Mouse (Mus musculus): ENCODE results near the gene Hdac5.

Hdac5 gene

DNA sequence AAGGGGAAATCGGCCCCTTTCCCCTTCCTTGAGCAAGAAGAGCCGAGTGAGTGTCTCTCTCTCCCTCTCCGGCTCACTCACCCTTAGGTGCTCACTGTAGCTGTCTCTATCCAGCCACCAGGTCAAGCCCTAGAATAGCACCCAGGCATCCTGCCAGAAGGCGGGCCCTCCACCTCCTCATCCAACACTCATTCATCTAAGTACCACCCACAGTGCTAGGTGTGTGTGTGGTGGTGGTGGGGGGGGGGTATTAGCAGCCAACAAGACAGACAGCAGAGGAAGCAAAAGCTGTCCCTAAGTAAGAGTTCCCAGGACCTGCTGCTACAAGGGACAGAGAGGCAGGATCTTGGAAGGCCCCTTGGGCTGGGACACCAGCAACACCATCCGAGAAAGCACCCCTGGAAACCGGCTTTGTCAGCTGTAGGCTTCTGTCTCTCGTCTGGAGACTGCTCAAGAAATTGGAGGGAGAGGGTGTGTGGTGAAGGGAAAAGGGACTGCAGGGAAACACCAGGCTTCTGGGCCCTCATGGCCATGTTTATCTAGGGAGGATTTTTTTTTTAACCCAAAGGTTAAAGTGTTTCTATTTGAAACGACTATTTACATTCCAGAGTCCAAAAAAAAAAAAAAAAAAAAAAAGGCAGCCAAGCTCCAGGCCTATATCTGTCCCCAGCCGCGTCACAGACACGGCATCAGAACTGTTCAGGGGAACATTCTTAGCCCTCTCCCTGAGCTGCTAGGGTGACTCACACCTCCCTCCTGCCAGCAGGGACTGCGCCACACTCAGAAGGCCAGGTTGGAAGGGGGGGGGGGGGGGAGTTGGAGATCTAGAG lies 13.7 kb downstream of the Hdac5 start:
- in situ Hi-C loops (cut with MboI; ENCODE audit: low sequenced_read_pairs): no loop called here

GRCm38 (mm10) chr11:102215511-102215910 lies 14.5 kb downstream of the Hdac5 start:
- in situ Hi-C loops (cut with MboI; ENCODE audit: low sequenced_read_pairs): no loop called here

- in situ Hi-C loops (cut with MboI; ENCODE audit: low sequenced_read_pairs): no loop called here
Measured at GRCm38 (mm10) chr11:102214430-102215156, 15.4 kb downstream of the Hdac5 start.

- in situ Hi-C loops (cut with MboI; ENCODE audit: low sequenced_read_pairs): no loop called here
Measured at GRCm38 (mm10) chr11:102211936-102212341, 18.0 kb downstream of the Hdac5 start.

DNA sequence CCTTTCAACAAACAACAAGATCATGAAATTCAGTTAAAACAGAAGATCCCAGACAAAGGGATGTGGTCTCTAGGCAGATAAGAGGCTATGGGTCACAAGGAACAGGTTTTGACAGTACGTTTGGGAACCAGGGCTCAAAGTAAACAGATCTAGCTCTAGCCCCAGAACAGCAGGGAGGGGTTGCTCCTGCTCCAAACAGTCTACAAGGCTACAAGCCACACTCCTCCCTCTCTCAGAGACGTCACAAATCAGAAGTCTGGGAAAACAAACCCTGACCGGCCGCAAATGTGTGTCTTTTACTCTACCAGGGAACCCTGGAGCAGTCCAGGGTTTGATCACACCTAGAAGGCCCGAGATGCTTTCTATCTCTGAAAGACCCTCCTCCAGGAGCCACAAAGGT lies 19.0 kb downstream of the Hdac5 start:
- in situ Hi-C loops (cut with MboI; ENCODE audit: low sequenced_read_pairs): no loop called here

DNA sequence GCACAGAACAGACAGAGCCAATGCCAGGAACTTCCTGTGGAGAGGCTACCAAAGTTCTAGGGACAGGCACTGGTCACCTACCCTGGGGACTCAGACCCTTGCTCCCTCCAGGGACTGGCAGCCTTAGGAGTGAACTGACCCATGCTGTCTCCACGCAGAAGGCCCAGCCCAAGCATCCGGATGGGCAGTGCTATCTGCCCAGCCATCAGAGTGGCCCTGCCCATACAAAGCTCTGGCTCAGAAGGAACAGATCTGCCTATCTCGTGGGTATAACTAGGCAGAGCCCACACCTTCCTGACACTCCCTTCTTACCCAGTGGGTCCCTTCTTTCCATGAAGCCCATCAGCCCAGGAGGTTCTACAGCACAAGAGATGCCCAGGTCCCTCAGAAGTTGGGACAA lies 19.8 kb downstream of the Hdac5 start:
- in situ Hi-C loops (cut with MboI; ENCODE audit: low sequenced_read_pairs): no loop called here

DNA sequence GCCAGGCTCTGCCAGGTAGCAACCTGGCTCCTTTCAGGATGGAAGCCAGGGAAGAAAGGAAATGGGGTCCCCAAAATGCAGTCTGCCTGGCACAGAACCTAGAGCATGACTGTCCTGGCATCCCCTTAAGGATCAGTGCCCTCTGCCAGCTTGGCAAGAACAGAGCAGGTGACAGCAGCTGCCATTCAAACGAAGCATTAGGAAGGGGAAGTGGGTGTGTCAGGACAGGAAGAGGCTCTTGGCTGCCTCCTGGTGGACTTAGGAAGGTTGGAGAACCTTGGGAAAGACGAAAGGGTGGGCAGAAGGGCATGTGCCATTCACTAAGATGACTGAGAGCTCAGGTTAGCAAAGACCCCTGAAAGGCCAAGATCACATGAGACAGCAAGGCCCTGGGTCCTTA lies 20.2 kb downstream of the Hdac5 start:
- in situ Hi-C loops (cut with MboI; ENCODE audit: low sequenced_read_pairs): no loop called here

- in situ Hi-C loops (cut with MboI; ENCODE audit: low sequenced_read_pairs): no loop called here
Measured at GRCm38 (mm10) chr11:102208846-102209245, 21.1 kb downstream of the Hdac5 start.

GRCm38 (mm10) chr11:102207825-102208777 lies 21.9 kb downstream of the Hdac5 start:
- in situ Hi-C loops (cut with MboI; ENCODE audit: low sequenced_read_pairs): no loop called here

DNA sequence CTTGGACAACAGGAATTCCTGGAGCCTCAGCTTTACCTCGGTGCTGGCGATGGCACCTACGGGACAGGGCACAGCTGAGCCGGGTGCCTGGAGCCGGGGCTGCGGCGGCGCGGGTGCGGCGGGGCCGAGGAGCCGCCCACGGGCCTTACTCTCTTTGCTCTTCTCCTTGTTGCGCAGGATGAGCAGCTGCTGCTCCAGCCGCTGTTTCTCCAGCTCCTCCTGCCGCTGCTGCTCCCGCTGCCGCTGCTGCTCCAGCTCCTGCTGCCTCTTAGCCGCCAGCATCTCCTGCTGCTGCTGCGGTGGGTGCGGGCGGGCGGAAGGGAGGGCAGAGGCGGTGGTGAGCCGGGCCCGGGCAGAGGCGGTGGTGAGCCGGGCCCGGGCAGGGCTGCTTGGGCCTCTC lies 23.5 kb downstream of the Hdac5 start:
- in situ Hi-C loops (cut with MboI; ENCODE audit: low sequenced_read_pairs): no loop called here

- in situ Hi-C loops (cut with MboI; ENCODE audit: low sequenced_read_pairs): no loop called here
Measured at GRCm38 (mm10) chr11:102201408-102201821, 28.6 kb downstream of the Hdac5 start.

DNA sequence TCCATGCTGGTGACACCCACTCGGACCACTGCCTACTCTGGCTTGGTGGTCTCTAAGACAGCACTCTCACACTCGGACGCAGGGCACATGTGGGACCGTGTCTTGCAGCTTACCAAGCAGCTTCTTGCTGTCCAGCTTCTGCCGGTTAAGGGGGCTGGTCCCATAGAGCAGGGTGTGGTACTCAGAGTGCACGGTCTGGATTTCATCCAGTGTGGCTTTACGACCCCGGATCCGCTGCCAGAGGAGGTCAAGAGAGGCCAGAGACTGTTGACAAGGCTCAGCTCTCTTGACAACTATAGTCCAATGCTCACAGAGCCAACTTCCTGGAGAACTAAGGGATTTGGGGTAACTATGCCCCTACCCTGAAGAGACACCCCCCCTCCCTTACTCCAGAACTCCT lies 30.1 kb downstream of the Hdac5 start:
- in situ Hi-C loops (cut with MboI; ENCODE audit: low sequenced_read_pairs): no loop called here

DNA sequence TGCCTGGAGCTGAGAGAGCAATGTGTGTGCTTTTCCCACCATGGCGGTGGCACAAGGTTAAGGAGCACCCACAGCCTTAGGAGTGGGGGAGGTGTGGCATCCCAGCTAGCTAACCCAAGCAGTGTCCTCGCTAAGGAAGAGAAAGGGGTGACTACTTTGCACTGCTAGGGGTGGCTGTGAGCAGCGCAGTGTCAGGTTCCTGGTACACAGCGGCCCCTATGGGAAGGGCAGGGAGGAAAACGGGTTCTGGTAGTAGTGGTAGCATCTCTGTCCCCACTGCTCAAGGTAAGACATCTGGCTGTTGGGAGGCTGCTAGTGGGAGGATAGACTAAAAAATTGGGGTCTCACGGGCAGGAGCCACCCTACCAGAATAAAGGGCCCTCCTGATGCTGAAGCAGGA lies 31.7 kb downstream of the Hdac5 start:
- in situ Hi-C loops (cut with MboI; ENCODE audit: low sequenced_read_pairs): no loop called here

DNA sequence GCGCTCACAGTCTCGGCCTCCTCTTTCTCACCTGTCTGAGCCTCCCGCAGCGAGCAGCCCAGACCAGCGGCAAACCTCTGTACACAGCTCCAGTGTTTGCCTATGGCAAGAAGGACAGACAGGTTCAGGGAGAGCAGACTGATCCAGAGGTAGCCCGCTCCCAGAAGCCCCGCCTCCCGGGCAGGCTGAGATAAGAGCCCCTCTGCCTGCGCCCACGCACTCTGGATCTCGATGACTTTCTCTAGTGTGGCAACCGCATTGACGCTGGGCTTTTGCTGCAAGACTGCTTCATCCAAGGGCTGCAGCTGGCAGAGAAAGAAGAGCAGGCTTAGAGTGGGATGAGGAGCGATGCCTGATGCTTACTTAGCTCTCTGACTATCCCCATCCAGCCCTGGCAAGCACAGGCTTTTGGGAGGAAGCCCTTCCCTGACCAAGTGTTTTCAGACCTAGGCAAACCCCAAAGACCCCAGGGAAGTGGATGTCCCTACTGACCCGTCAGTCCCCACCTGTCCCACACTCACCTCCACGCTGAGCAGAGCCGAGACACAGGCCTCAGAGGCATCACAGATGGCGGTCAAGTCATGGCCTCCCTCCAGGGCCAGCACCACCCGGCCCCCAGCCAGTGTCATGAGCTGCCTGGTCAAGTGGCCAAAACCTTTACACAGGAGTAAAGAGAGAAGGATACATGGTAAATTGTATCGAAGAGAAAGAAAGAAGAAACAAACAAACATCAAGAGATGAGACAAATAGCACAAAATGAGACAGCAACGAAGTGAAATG lies 33.8 kb downstream of the Hdac5 start:
- in situ Hi-C loops (cut with MboI; ENCODE audit: low sequenced_read_pairs): no loop called here

DNA sequence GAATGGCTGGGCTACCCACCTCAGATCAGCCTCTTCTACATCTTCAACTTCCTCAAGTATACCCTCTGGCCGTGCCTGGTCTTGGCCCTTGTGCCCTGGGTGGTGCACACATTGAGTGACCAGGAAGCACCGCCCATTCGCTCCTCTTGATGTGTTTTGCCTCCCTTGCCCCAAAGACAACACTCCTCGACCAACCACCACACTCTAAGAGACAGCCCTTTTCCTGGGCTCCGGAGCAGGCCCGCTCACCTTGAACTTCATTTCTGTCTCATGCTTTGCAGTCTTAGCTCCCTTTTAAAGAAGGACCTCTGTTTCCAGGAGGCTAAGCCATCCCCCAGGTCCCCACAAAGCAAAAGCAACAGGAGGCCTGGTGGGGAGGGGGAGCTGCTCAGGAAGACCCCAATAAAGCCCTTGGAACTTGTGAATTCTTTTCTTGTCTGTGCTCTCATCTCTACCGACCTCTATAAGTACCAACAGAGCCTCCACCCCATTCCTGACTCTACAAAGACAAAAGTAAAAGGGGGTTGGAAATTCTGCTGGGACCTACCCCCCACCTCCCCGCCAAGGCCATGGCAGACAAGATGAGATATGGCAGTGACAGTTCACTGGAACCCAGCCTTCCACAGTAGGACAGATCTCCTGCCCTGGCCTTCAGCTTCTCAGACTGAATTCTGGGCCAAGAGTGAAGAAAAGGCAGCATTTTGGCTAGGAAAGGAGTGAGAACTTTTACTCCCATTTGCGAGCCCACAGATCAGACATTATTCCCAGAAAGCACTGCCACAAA lies 36.1 kb downstream of the Hdac5 start:
- in situ Hi-C loops (cut with MboI; ENCODE audit: low sequenced_read_pairs): no loop called here

- in situ Hi-C loops (cut with MboI; ENCODE audit: low sequenced_read_pairs): no loop called here
Measured at GRCm38 (mm10) chr11:102190848-102191247, 39.1 kb downstream of the Hdac5 start.

DNA sequence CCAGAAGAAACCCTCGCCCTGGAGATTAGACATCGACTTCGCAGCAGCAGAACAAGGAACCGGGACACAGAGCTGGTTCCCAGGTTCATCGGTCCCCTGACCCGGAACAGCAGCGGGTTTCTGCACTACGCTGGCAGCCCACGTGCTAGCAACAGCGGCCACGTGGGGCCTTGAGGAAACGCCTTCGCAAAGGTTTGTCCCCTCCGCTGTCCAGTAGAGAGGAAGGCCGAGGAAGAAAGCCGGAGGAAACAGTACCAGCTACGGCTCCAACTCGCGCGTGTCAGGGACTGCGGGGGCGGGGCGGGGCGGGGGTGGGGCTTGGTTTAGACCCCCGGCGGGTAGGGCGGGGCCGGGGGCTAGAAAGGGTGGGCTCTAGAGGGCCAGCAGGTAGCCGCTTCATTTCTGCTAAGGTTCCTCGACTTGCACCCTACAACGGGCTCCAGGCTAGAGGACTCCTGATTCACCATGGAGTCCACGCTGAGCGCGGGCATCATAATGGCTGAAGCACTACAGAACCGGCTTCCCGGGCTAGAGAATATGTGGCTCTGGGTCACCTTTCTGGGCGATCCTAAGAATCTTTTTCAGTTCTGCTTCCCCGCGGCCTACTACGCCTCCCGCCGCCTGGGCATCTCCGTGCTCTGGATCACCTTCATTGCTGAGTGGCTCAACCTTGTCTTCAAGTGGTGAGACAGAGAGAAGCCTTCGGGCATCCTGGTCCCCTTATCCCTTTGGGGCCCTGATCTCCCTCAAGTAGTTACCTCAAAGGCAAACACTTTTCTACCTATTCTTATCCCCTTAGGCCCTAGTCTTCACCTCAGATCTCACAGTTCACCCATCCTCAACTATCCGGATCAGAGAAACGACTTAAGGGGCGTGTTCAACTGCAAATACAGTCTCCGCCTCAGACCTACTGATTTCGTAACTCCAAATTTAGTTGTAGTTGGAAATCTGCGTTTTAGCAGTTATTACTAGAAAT lies 40.2 kb downstream of the Hdac5 start, which contains the start of gene G6pc3:
TSS of gene G6pc3 (plus strand) at position 160 of the 976 bp plus-strand sequence.
- in situ Hi-C loops (cut with MboI; ENCODE audit: low sequenced_read_pairs): no loop called here

DNA sequence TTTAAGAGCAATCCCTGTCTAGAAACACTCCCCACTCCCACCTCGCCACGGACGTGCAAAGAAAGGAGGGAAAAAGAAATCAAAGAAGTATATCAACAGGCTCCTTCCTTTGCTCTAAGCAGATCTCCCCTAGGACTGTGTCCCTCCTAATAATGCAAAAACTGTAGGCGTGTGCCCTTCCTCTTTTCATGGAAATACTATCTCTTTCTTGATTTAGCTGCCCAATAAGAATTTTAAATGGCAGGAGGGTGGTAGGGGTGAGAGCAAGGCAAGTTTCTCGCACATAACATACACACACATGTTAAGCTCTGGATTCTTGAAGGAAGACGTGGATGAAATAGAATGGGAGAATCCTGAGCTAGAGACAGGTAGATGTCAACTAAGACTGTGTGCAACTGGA lies 41.0 kb downstream of the Hdac5 start:
- in situ Hi-C loops (cut with MboI; ENCODE audit: low sequenced_read_pairs): no loop called here
